In the genomic region with DNA sequence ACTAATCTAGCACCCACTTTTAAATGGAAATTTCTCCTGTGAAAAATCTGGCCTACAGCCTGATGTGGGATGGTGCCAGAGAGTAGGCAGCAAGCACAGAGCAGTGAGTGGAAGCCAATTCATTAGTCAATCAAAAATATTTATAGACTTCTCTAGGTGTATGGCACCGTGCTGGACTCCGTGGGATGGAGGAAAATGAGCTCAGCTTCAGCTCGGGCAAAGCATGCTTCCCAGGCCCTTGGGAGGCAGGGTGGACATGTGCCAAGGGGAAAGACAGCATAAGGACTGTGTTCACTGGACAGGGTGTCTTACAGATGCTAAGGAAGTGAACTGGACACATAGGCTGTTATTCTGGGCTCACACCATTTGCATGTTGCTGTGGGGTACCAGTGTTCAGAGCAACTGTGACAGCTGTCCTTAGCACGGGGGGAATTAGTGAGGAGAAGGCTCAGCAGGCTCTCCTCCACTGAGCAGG, we compare ENCODE assay signal across 8 mouse cellular contexts. TPM values are rescaled to one million over a fixed set of nuclear protein-coding genes. Genes with fewer than 3 reads are reported as not detected.
DNase-seq lines count a peak whose midpoint lies in the region.

No protein-coding gene starts in this region.

- peak; percentile 95 for DNase-seq in heart, adult 11 months
- no peak for DNase-seq in heart, postnatal 25 days (ENCODE audit: low spot score)
- peak; percentile 35 to 67 for DNase-seq in frontal cortex, postnatal 10 days (ENCODE audit: low spot score in 2 of 2)
- DNase-seq in layer of hippocampus, adult 11-12 months (ENCODE audit: low spot score) = peak; percentile 84
- DNase-seq in right cerebral cortex, postnatal 10 days (ENCODE audit: low spot score in 2 of 2) = peak; percentile 88 to 90
- no peak for DNase-seq in liver
- DNase-seq in testis, postnatal 10 days (ENCODE audit: low spot score) = no peak
- no peak for DNase-seq in hindbrain, embryonic 10.5 days (ENCODE audit: low spot score)

- H3K27me3 ChIP-seq in hindbrain, embryonic 10.5 days (ENCODE audit: insufficient read depth, poor library complexity, severe bottlenecking) = no peaks in the 10 kb centered on the region

- H3K27ac ChIP-seq in hindbrain, embryonic 10.5 days = no peak overlapping the region

- 0 out of 2 replicates have a peak, but pooled peaks cover 5% of the 10 kb centered on the region for H3K4me1 ChIP-seq in hindbrain, embryonic 10.5 days (replicated peaks)

- intact Hi-C loops in heart, postnatal 25 days (cut with DNase I) = no loop called here

- no peak overlapping the region for H3K4me3 ChIP-seq in hindbrain, embryonic 10.5 days

- 0 out of 2 replicates have a peak, but pooled peaks cover 1% of the 10 kb centered on the region for H3K9me3 ChIP-seq in hindbrain, embryonic 10.5 days

- 84% methylated on average over 4 of the region's 4 CpGs for WGBS in hindbrain, embryonic 10.5 days

- no peaks in the 10 kb centered on the region for H3K36me3 ChIP-seq in hindbrain, embryonic 10.5 days

RNA-seq across cellular contexts. Expression of a gene that starts 15.6 kb away (rescaled TPM):
- total RNA-seq in heart, postnatal 25 days (2021) = 100 to 1,000 TPM; 133 to 155 TPM
- 5.1 and 5.9 TPM in 2 replicates for polyA plus RNA-seq in hindbrain, embryonic 10.5 days (2016; fragmentation: Nextera tagmentation; extraction: Ambion mirVana)

Comparison
In these comparisons a context has a peak if more than half of its experiments do, and no peak if none do; other contexts are left out.
1. DNase-seq: peak in heart, adult 11 months (single experiment), frontal cortex, postnatal 10 days (2 of 2), layer of hippocampus, adult 11-12 months (single experiment) and right cerebral cortex, postnatal 10 days (2 of 2); none in heart, postnatal 25 days (single experiment), liver (single experiment), testis, postnatal 10 days (single experiment) and hindbrain, embryonic 10.5 days (single experiment).